Mouse (Mus musculus) v-Abl transformed pro-B cells (cell line): ENCODE results near the gene Rab11fip3.
"Not testable (repeated sequence)": the region's sequence is repeated elsewhere in the genome, so short reads cannot be mapped to it uniquely, and the experiment has no call there.

ENCODE experiments used
- in situ Hi-C, 2 experiments: fragments of 400-800 bp; cut with MboI; formaldehyde crosslinking; loops; one replicate each; pipeline ENCODE4 v1.15.1; 2025; ENCODE audit not compliant: unreplicated experiment in 2 of 2

Gene Rab11fip3

GRCm38 (mm10) chr17:26043249-26043636 lies 26.1 kb downstream of the Rab11fip3 start:
- in situ Hi-C loops, result no loop called here

GRCm38 (mm10) chr17:26042599-26043248 lies 26.6 kb downstream of the Rab11fip3 start:
- in situ Hi-C loops, result no loop called here

GRCm38 (mm10) chr17:26041111-26041802 lies 28.1 kb downstream of the Rab11fip3 start:
- in situ Hi-C loops, result no loop called here

- in situ Hi-C loops, result not testable (repeated sequence)
Observed at GRCm38 (mm10) chr17:26040711-26041110, 28.6 kb downstream of the Rab11fip3 start.

GRCm38 (mm10) chr17:26032037-26032436 lies 37.3 kb downstream of the Rab11fip3 start:
- in situ Hi-C loops, result loop anchor here (5.0 to 10.0 kb wide), 2 partner anchors 50 to 63 kb away; partner anchors contain the start of genes Decr2 (in 1 of the 2) and Nme4 (in 1 of the 2)

GRCm38 (mm10) chr17:26031583-26031982 lies 37.8 kb downstream of the Rab11fip3 start:
- in situ Hi-C loops, result loop anchor here (5.0 to 10.0 kb wide), 2 partner anchors 51 to 63 kb away; partner anchors contain the start of genes Decr2 (in 1 of the 2) and Nme4 (in 1 of the 2)

GRCm38 (mm10) chr17:26028261-26028660 lies 41.1 kb downstream of the Rab11fip3 start:
- in situ Hi-C loops, result no loop called here

- in situ Hi-C loops, result no loop called here
Observed at GRCm38 (mm10) chr17:26024674-26025073, 44.7 kb downstream of the Rab11fip3 start.

- in situ Hi-C loops, result no loop called here
Observed at GRCm38 (mm10) chr17:26023966-26024365, 45.4 kb downstream of the Rab11fip3 start.

- in situ Hi-C loops, result no loop called here
Observed at GRCm38 (mm10) chr17:26023181-26023580, 46.2 kb downstream of the Rab11fip3 start.

GRCm38 (mm10) chr17:26021728-26022341 lies 47.5 kb downstream of the Rab11fip3 start:
- in situ Hi-C loops, result no loop called here

- in situ Hi-C loops, result no loop called here
Observed at GRCm38 (mm10) chr17:26020848-26021347, 48.5 kb downstream of the Rab11fip3 start.

GRCm38 (mm10) chr17:26018388-26018787 lies 51.0 kb downstream of the Rab11fip3 start:
- in situ Hi-C loops, result no loop called here

GRCm38 (mm10) chr17:26017949-26018348 lies 51.4 kb downstream of the Rab11fip3 start:
- in situ Hi-C loops, result no loop called here

GRCm38 (mm10) chr17:26017021-26017420 lies 52.3 kb downstream of the Rab11fip3 start:
- in situ Hi-C loops, result no loop called here

GRCm38 (mm10) chr17:26013711-26014110 lies 55.6 kb downstream of the Rab11fip3 start:
- in situ Hi-C loops, result loop anchor here (5.0 kb wide), 1 partner anchor 121 kb away; no protein-coding TSS in a partner anchor

- in situ Hi-C loops, result loop anchor here (5.0 kb wide), 1 partner anchor 120 kb away; no protein-coding TSS in a partner anchor
Observed at GRCm38 (mm10) chr17:26011841-26012460, 57.4 kb downstream of the Rab11fip3 start.

- in situ Hi-C loops, result no loop called here
Observed at GRCm38 (mm10) chr17:26009540-26009939, 59.8 kb downstream of the Rab11fip3 start.

- in situ Hi-C loops, result no loop called here
Observed at GRCm38 (mm10) chr17:26008787-26009186, 60.6 kb downstream of the Rab11fip3 start.

- in situ Hi-C loops, result no loop called here
Observed at GRCm38 (mm10) chr17:26008331-26008730, 61.0 kb downstream of the Rab11fip3 start.

- in situ Hi-C loops, result no loop called here
Observed at GRCm38 (mm10) chr17:26007646-26008045, 61.7 kb downstream of the Rab11fip3 start.
